Mouse (Mus musculus) adrenal gland, adult 18-20 months (tissue): ENCODE measurements around the gene Zkscan17. TPM values are rescaled to one million over a fixed set of nuclear protein-coding genes. Genes with fewer than 3 reads are reported as not detected.
A peak's percentile ranks its signal among the peaks of the same experiment; 100 is the strongest.

Experiments
- DNase-seq, 2 experiments: peaks; one replicate each; pipeline ENCODE4 v3.0.0; 2021 to 2022; ENCODE audit warnings: low spot score in 2 of 2
- total RNA-seq, 2 experiments: library from RNA; stranded (reverse); gene quantifications; 1 replicate in 1 of 2; 2 replicates in 1 of 2; pipeline ENCODE4 v1.2.3; 2021

Zkscan17 gene
- total RNA-seq, 2 experiments from 2014 or later: 13.7 to 15.5 TPM

- DNase-seq: no peak
These were observed 66.1 kb downstream of the Zkscan17 start for GRCm38 (mm10) chr11:59460459-59460858.

- peak; percentile 33 to 46 for DNase-seq
These were observed 67.6 kb downstream of the Zkscan17 start for GRCm38 (mm10) chr11:59458973-59459372.

- DNase-seq: no peak
These were observed 69.7 kb downstream of the Zkscan17 start for GRCm38 (mm10) chr11:59456891-59457290.

GRCm38 (mm10) chr11:59456346-59456745 lies 70.2 kb downstream of the Zkscan17 start:
- DNase-seq: no peak

- DNase-seq: peak in 1 of 2 experiments; percentile 12
These were observed 75.5 kb downstream of the Zkscan17 start, which contains the start of gene Snap47 for GRCm38 (mm10) chr11:59451086-59451485. Gene Snap47, minus strand, starts transcription at chr11:59451186.

- DNase-seq: peak; percentile 54 to 59
These were observed 76.2 kb downstream of the Zkscan17 start for GRCm38 (mm10) chr11:59450230-59450771.

- DNase-seq: peak; percentile 93 to 94
These were observed 76.8 kb downstream of the Zkscan17 start, which contains the start of gene Jmjd4 for GRCm38 (mm10) chr11:59449741-59450229. Gene Jmjd4, plus strand, starts transcription at chr11:59450045.

- peak in 1 of 2 experiments; percentile 12 for DNase-seq
These were observed 83.4 kb downstream of the Zkscan17 start for GRCm38 (mm10) chr11:59443102-59443501.

- DNase-seq: no peak
These were observed 88.6 kb downstream of the Zkscan17 start for GRCm38 (mm10) chr11:59437954-59438353.

Other genes with a start within 250 kb of the Zkscan17 start
- gene Wnt3a, start 236.0 kb downstream of the Zkscan17 start, total RNA-seq: not detected
- gene Wnt9a, start 219.8 kb downstream of the Zkscan17 start, total RNA-seq: 1 to 10 TPM in 1 of 2 experiments, under 1 TPM in 1; 0.80 to 1.1 TPM
- not detected for gene Prss38, start 151.1 kb downstream of the Zkscan17 start, total RNA-seq
- 10 to 100 TPM in 1 of 2 experiments, 1 to 10 TPM in 1; 9.7 to 10.7 TPM for gene Jmjd4, start 76.7 kb downstream of the Zkscan17 start, total RNA-seq
- 10 to 100 TPM; 72.5 to 92.1 TPM for gene Snap47, start 75.6 kb downstream of the Zkscan17 start, total RNA-seq
- 1 to 10 TPM; 3.7 TPM for gene Zfp867, start 54.3 kb downstream of the Zkscan17 start, total RNA-seq
- under 1 TPM; 0.96 to 0.99 TPM for gene Nlrp3, start 14.8 kb upstream of the Zkscan17 start, total RNA-seq
- gene Olfr222, start 49.5 kb upstream of the Zkscan17 start, total RNA-seq: not detected
- not detected for gene Olfr223, start 66.5 kb upstream of the Zkscan17 start, total RNA-seq
- gene Mprip, start 134.6 kb upstream of the Zkscan17 start, total RNA-seq: 100 to 1,000 TPM; 200 to 219 TPM